Mouse (Mus musculus) embryonic facial prominence, embryonic 14.5 days (tissue): ENCODE results near the gene Cped1. TPM values are rescaled to one million over a fixed set of nuclear protein-coding genes. Genes with fewer than 3 reads are reported as not detected.
A peak's percentile ranks its signal among the peaks of the same experiment; 100 is the strongest.

Source experiments
- ATAC-seq: fragments of 200-750 bp; cut with Nextera tagmentation; 2 replicates; pipeline ENCODE4 v1.8.0; 2017; ENCODE audit warnings: low read depth, moderate number of reproducible peaks, moderate TSS enrichment
- DNase-seq: peaks from one replicate; pipeline ENCODE4 v3.0.0-alpha.2; 2015; ENCODE audit warnings: low spot score
- H3K27ac ChIP-seq: fragments of 300-500 bp; sonication (generic); replicated peaks from 2 replicates; pipeline ENCODE4 v1.5.1; 2014; ENCODE audit warnings: low read depth, mild to moderate bottlenecking, low read length, moderate library complexity
- H3K27me3 ChIP-seq: fragments of 300-500 bp; sonication (generic); replicated peaks from 2 replicates; pipeline ENCODE4 v1.6.1; 2014; ENCODE audit warnings: low read length; ENCODE audit not compliant: control insufficient read depth, insufficient read depth
- H3K36me3 ChIP-seq: fragments of 300-500 bp; sonication (generic); 2 replicates; pipeline ENCODE4 v1.6.1; 2014; ENCODE audit warnings: low read length, mixed read lengths; ENCODE audit not compliant: control insufficient read depth, insufficient read depth
- H3K4me1 ChIP-seq: fragments of 300-500 bp; sonication (generic); 2 replicates; pipeline ENCODE4 v1.6.1; 2014; ENCODE audit warnings: antibody characterized with exemption, low read length; ENCODE audit not compliant: control insufficient read depth, insufficient read depth
- H3K4me2 ChIP-seq: fragments of 300-500 bp; sonication (generic); 2 replicates; pipeline ENCODE4 v1.6.1; 2014; ENCODE audit warnings: low read depth, mild to moderate bottlenecking, low read length, moderate library complexity, mixed read lengths
- H3K4me3 ChIP-seq: fragments of 300-500 bp; sonication (generic); 2 replicates; pipeline ENCODE4 v1.5.1; 2014; ENCODE audit warnings: low read depth, mild to moderate bottlenecking, low read length
- H3K9ac ChIP-seq: fragments of 300-500 bp; sonication (generic); 2 replicates; pipeline ENCODE4 v1.6.1; 2014; ENCODE audit warnings: low read depth, mild to moderate bottlenecking, low read length, moderate library complexity, mixed read lengths
- H3K9me3 ChIP-seq: fragments of 300-500 bp; sonication (generic); 2 replicates; pipeline ENCODE4 v1.6.1; 2016; ENCODE audit warnings: low read length; ENCODE audit not compliant: control insufficient read depth
- WGBS: fragments of 180-500 bp; shearing (Covaris S2); extraction: QIAGEN DNeasy Blood & Tissue Kit; methylation state at CpG from one replicate; pipeline ENCODE4 v1.1.7; 2014; 5-methylcytosine and 5-hydroxymethylcytosine counted together
- polyA plus RNA-seq: library from polyadenylated mRNA; unstranded; fragments of >200 nt; fragmentation: Nextera tagmentation; extraction: Ambion mirVana; gene quantifications from 2 replicates; pipeline ENCODE4 v1.2.1, GENCODE M21; 2014

Cped1 gene
- polyA plus RNA-seq, 1 experiment from 2014 or later, result 25.0 TPM

- Histone ChIP-seq H3K36me3 (peaks cover 23% of the 10 kb centered on the region), H3K4me3 (no peak overlapping the region), H3K4me2 (no peak overlapping the region), H3K27me3 (no peaks in the 10 kb centered on the region), H3K9ac (no peak overlapping the region), H3K27ac (no peak overlapping the region), H3K9me3 (no peaks in the 10 kb centered on the region), H3K4me1 (no peaks in the 10 kb centered on the region)
- no peak for ATAC-seq
- no peak for DNase-seq
- WGBS, result 73% methylated on average over 2 of the region's 2 CpGs
These were observed 8.2 kb upstream of the Cped1 start for GRCm38 (mm10) chr6:21977532-21977931.

GRCm38 (mm10) chr6:21981114-21981513, 4.6 kb upstream of the Cped1 start:
- Histone ChIP-seq H3K9me3 (no peaks in the 10 kb centered on the region), H3K4me3 (no peak overlapping the region), H3K27me3 (no peaks in the 10 kb centered on the region), H3K36me3 (no peaks in the 10 kb centered on the region), H3K27ac (no peak overlapping the region), H3K4me1 (no peaks in the 10 kb centered on the region), H3K9ac (no peak overlapping the region), H3K4me2 (no peak overlapping the region)
- DNase-seq, result no peak
- no peak for ATAC-seq
- WGBS, result 84% methylated on average over 1 of the region's 1 CpGs

- Histone ChIP-seq H3K4me3 (peak overlapping the region; percentile 57), H3K4me2 (peak overlapping the region; percentile 67), H3K9me3 (no peaks in the 10 kb centered on the region), H3K4me1 (no peaks in the 10 kb centered on the region; the same call in 1 of the 2 replicates), H3K27ac (peak overlapping the region; percentile 86), H3K27me3 (no peaks in the 10 kb centered on the region), H3K9ac (peak overlapping the region; percentile 76), H3K36me3 (no peaks in the 10 kb centered on the region)
- WGBS, result 6% methylated on average over 16 of the region's 16 CpGs
- peak; percentile 77 for ATAC-seq
- DNase-seq, result peak; percentile 96
These were observed 555 bp upstream of the Cped1 start for GRCm38 (mm10) chr6:21984990-21985731.

GRCm38 (mm10) chr6:21986660-21987331, 1.1 kb downstream of the Cped1 start:
- WGBS, result 6% methylated on average over 24 of the region's 24 CpGs
- ATAC-seq, result no peak

GRCm38 (mm10) chr6:21987554-21987953, 1.8 kb downstream of the Cped1 start:
- Histone ChIP-seq H3K4me3 (peak overlapping the region; percentile 57), H3K36me3 (no peaks in the 10 kb centered on the region), H3K4me1 (peaks cover 6% of the 10 kb centered on the region; the same call in 1 of the 2 replicates), H3K9me3 (no peaks in the 10 kb centered on the region), H3K27ac (peak overlapping the region; percentile 86), H3K4me2 (peak overlapping the region; percentile 67), H3K27me3 (no peaks in the 10 kb centered on the region), H3K9ac (peak overlapping the region; percentile 76)
- DNase-seq (peak; percentile 35), ATAC-seq (no peak)
- WGBS, result 45% methylated on average over 2 of the region's 2 CpGs

More at GRCm38 (mm10) chr6:21986660-21987331, 1.1 kb downstream of the Cped1 start:
- no peaks in the 10 kb centered on the region for H3K27me3 ChIP-seq
- no peaks in the 10 kb centered on the region for H3K9me3 ChIP-seq
- H3K27ac ChIP-seq, result peak overlapping the region; percentile 86
- H3K36me3 ChIP-seq, result no peaks in the 10 kb centered on the region
- peaks cover 6% of the 10 kb centered on the region; the same call in 1 of the 2 replicates for H3K4me1 ChIP-seq
- H3K4me3 ChIP-seq, result peak overlapping the region; percentile 57
- peak; percentile 41 for DNase-seq
- peak overlapping the region; percentile 67 for H3K4me2 ChIP-seq
- H3K9ac ChIP-seq, result peak overlapping the region; percentile 76

GRCm38 (mm10) chr6:21988296-21988695, 2.6 kb downstream of the Cped1 start:
- Histone ChIP-seq H3K36me3 (no peaks in the 10 kb centered on the region), H3K27ac (peak overlapping the region; percentile 86), H3K9ac (peak overlapping the region; percentile 76), H3K27me3 (no peaks in the 10 kb centered on the region), H3K4me2 (peak overlapping the region; percentile 67), H3K4me1 (peaks cover 6% of the 10 kb centered on the region; the same call in 1 of the 2 replicates), H3K9me3 (no peaks in the 10 kb centered on the region), H3K4me3 (peak overlapping the region; percentile 57)
- WGBS, result 56% methylated on average over 5 of the region's 5 CpGs
- ATAC-seq, result no peak
- DNase-seq, result no peak

GRCm38 (mm10) chr6:21989081-21989480, 3.4 kb downstream of the Cped1 start:
- H3K9ac ChIP-seq, result 0 out of 2 replicates have a peak overlapping the region, but pooled peaks have one; percentile 76
- WGBS, result 33% methylated on average over 4 of the region's 4 CpGs
- H3K4me3 ChIP-seq, result peak overlapping the region; percentile 57
- ATAC-seq, result no peak
- H3K36me3 ChIP-seq, result no peaks in the 10 kb centered on the region
- peak overlapping the region; percentile 86 for H3K27ac ChIP-seq
- peaks cover 6% of the 10 kb centered on the region; the same call in 1 of the 2 replicates for H3K4me1 ChIP-seq
- H3K9me3 ChIP-seq, result no peaks in the 10 kb centered on the region
- peak overlapping the region; percentile 67 for H3K4me2 ChIP-seq
- no peaks in the 10 kb centered on the region for H3K27me3 ChIP-seq
- DNase-seq, result peak; percentile 74

- WGBS, result 29% methylated on average over 9 of the region's 9 CpGs
- Histone ChIP-seq H3K36me3 (no peaks in the 10 kb centered on the region), H3K27me3 (no peaks in the 10 kb centered on the region), H3K4me3 (peak overlapping the region; percentile 57), H3K27ac (peak overlapping the region; percentile 86), H3K4me1 (peaks cover 6% of the 10 kb centered on the region; the same call in 1 of the 2 replicates), H3K4me2 (peak overlapping the region; percentile 67), H3K9me3 (no peaks in the 10 kb centered on the region), H3K9ac (peak overlapping the region; percentile 55; the same call in 1 of the 2 replicates)
- DNase-seq, result peak; percentile 91
- peak; percentile 88 for ATAC-seq
These were observed 4.7 kb downstream of the Cped1 start for GRCm38 (mm10) chr6:21990181-21991135.
